Mouse (Mus musculus) liver, embryonic 13.5 days (tissue): ENCODE results near the gene Gm6367. TPM values are rescaled to one million over a fixed set of nuclear protein-coding genes. Genes with fewer than 3 reads are reported as not detected.
"Not testable (repeated sequence)": the region's sequence is repeated elsewhere in the genome, so short reads cannot be mapped to it uniquely, and the experiment has no call there.

Experiments used
- ATAC-seq: fragments of 200-750 bp; cut with Nextera tagmentation; 2 replicates; pipeline ENCODE4 v1.8.0; 2017; ENCODE audit warnings: low read depth, mild to moderate bottlenecking, moderate number of reproducible peaks, moderate library complexity
- DNase-seq: peaks from one replicate; pipeline ENCODE4 v3.0.0; 2022
- H3K27ac ChIP-seq: fragments of 300-500 bp; sonication (generic); 2 replicates; pipeline ENCODE4 v1.5.1; 2015; ENCODE audit warnings: moderate library complexity, mild to moderate bottlenecking, inconsistent platforms
- H3K27me3 ChIP-seq: fragments of 300-500 bp; sonication (generic); 2 replicates; pipeline ENCODE4 v1.6.1; 2015; ENCODE audit warnings: mild to moderate bottlenecking, inconsistent platforms
- H3K36me3 ChIP-seq: fragments of 300-500 bp; sonication (generic); 2 replicates; pipeline ENCODE4 v1.6.1; 2015; ENCODE audit warnings: mild to moderate bottlenecking, inconsistent platforms
- H3K4me1 ChIP-seq: fragments of 300-500 bp; sonication (generic); replicated peaks from 2 replicates; pipeline ENCODE4 v1.6.1; 2015; ENCODE audit warnings: inconsistent platforms
- H3K4me2 ChIP-seq: fragments of 300-500 bp; sonication (generic); 2 replicates; pipeline ENCODE4 v1.6.1; 2015; ENCODE audit warnings: inconsistent platforms, mild to moderate bottlenecking, moderate library complexity
- H3K4me3 ChIP-seq: fragments of 300-500 bp; sonication (generic); replicated peaks from 2 replicates; pipeline ENCODE4 v1.5.1; 2015; ENCODE audit warnings: mild to moderate bottlenecking, inconsistent platforms
- H3K9ac ChIP-seq: fragments of 300-500 bp; sonication (generic); 2 replicates; pipeline ENCODE4 v1.6.1; 2015; ENCODE audit warnings: mild to moderate bottlenecking, inconsistent platforms
- H3K9me3 ChIP-seq: fragments of 300-500 bp; sonication (generic); replicated peaks from 2 replicates; pipeline ENCODE4 v1.6.1; 2016; ENCODE audit warnings: inconsistent platforms
- WGBS: fragments of 180-500 bp; shearing (Covaris S2); methylation state at CpG from one replicate; pipeline ENCODE4 v1.1.7; 2015; ENCODE audit not compliant: insufficient replicate concordance; 5-methylcytosine and 5-hydroxymethylcytosine counted together
- polyA plus RNA-seq: library from polyadenylated mRNA; unstranded; fragments of >200 nt; fragmentation: Nextera tagmentation; extraction: Ambion mirVana; gene quantifications from 2 replicates; pipeline ENCODE4 v1.2.1, GENCODE M21; 2015

Gene Gm6367
- polyA plus RNA-seq = not detected in 2 replicates

DNA sequence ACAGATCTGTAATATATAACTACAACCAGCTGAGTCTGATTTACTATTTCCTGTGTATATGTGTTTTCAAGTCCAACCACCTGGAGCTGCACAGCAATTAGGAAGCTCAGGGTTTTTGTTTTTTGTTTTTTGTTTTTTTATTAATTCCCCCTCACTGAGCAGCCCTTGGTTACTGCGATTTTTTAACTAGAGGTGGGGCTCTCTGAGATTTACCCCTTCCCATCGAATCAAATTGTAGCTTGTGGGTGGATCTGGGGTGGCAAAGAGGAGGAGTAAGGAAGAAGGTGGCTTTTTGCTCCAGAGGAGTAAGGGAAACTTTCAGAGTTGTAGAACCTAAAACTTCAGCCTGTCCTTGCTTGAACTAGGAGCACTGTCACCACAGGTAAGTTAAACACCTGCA is at the start of gene Gm6367:
TSS of gene Gm6367 (plus strand) at position 301 of the 400 bp plus-strand sequence.
- DNase-seq, H3K9me3 ChIP-seq, H3K4me3 ChIP-seq, H3K36me3 ChIP-seq, H3K4me1 ChIP-seq, ATAC-seq, H3K27me3 ChIP-seq, H3K4me2 ChIP-seq, H3K27ac ChIP-seq, H3K9ac ChIP-seq: not testable (repeated sequence)
- no CpG with 5 or more reads among the region's 2 CpGs for WGBS

Other genes starting within 250 kb of the Gm6367 start
- not detected in 2 replicates for gene Gm3183, start 123.2 kb upstream of the Gm6367 start, polyA plus RNA-seq
- gene Gm7942, start 118.3 kb downstream of the Gm6367 start, polyA plus RNA-seq = not detected in 2 replicates
- gene Gm16513, start 194.0 kb downstream of the Gm6367 start, polyA plus RNA-seq = not detected in 2 replicates